Mouse (Mus musculus) kidney, adult 8-10 months (tissue): ENCODE measurements around the gene Hdac10.
A peak's percentile ranks its signal among the peaks of the same experiment; 100 is the strongest.

ENCODE experiments used
- DNase-seq, 2 experiments: peaks; one replicate each; pipeline ENCODE4 v3.0.0; 2022

The Hdac10 gene

DNA sequence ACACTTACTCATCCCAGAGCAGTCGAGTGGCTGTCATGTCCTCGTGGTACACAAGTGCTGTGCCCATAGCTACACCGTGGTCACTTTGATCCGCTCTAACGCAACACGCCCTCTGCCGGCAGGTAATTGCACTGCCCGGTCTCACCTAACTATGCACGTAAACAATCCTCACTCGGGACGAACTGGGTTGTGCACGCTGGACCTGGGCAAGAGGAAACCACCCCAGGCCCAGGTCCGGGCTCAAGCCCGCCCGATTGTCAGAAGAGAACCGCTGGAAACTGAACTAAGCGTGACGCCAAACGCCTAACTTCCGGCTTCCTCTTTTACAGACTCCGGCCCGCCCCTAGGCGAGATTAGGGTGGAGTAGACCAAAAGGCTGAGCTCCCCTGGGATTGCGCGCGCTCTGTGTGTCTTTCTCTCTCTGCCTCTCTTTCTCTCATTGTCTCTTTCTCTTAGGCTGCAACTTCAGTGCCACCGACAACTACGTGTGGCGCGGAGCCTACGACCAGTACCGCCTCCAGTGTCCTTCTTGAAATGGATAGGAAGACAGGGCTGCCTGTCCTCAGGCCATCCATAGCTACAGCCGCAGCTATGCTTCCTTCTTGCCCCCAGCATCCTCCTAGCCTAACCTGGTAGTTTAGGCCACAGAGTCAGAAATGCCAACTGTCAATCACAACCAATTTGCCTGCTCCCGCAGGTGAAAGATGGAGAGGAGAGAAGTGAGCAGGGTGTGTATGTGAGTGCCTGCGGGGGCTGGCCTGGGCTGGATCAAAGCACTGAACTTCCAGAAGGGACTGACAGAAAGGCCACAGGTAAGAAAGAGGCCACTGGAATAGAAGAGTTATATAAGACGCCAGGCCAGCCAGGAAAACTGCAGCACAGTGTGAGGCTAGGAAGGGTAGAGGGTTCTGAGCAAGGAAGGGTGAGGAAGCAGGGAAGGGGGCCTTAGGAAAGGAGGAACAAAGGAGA lies at the start of gene Hdac10:
Gene Hdac10 (minus strand): TSS at position 319 of the 969 bp plus-strand sequence.
- peak; percentile 83 to 89 for DNase-seq

GRCm38 (mm10) chr15:89177576-89178259 lies 49.2 kb upstream of the Hdac10 start:
- DNase-seq: peak in 1 of 2 experiments; percentile 64

DNA sequence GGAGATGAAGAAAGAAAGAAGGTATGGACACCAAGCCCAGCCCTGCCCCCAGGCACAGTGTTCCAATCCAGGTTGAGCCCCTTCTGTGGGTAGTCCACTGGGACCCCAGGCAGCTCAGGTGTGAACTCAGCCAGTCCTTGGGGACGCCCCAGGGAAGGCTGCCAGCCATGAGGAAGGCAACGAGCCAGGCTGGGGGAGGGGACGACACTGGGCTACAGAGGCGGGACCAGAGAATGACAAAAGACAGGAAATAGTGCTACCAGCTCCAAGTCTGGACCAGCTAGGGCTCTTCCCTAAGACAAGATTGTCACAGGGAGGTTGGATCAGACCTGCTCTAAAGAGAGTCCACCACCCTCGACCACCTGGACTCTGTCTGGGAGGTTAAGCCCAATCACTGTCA lies 48.6 kb upstream of the Hdac10 start:
- DNase-seq: peak; percentile 92 to 96

DNA sequence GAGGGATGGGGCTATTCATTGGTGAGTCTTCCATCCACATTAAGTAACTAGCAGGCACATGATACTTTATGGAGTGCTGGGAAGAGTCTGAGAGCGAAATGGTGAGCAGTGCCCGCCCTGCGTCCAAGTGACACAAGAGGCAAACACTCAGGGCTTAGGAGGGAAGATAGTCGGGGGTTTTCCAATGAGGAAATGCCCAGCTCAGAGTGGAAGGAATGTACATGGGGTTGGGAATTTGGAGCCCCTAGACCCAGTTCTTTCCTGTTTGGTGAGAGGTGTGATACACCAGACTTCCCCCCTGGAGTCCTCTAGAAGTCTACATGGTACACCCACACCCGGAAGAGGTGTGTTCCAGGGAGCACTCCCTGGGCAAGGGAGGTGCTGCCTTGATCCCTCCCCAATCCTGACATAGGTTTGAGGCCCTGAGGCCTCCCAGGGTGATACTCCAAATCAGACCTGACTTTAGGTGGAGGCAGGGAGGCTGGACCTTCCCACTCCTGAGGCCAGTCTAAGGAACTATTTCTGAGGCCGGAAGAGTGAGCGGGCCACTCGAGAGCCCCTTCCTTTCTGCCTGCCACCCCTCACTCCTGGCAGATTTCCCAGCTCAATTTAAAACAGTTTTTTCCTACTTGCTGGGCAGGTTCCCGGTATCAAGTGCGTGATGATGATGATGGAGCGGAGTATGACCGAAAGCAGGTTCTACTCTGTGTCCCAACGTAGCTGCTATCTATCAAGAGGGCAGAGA lies 47.1 kb upstream of the Hdac10 start:
- DNase-seq: no peak

GRCm38 (mm10) chr15:89174889-89175339 lies 46.4 kb upstream of the Hdac10 start:
- DNase-seq: no peak

- DNase-seq: peak; percentile 92
These were observed 45.4 kb upstream of the Hdac10 start for GRCm38 (mm10) chr15:89173906-89174214.

GRCm38 (mm10) chr15:89173024-89173905 lies 44.8 kb upstream of the Hdac10 start:
- peak; percentile 71 to 80 for DNase-seq

DNA sequence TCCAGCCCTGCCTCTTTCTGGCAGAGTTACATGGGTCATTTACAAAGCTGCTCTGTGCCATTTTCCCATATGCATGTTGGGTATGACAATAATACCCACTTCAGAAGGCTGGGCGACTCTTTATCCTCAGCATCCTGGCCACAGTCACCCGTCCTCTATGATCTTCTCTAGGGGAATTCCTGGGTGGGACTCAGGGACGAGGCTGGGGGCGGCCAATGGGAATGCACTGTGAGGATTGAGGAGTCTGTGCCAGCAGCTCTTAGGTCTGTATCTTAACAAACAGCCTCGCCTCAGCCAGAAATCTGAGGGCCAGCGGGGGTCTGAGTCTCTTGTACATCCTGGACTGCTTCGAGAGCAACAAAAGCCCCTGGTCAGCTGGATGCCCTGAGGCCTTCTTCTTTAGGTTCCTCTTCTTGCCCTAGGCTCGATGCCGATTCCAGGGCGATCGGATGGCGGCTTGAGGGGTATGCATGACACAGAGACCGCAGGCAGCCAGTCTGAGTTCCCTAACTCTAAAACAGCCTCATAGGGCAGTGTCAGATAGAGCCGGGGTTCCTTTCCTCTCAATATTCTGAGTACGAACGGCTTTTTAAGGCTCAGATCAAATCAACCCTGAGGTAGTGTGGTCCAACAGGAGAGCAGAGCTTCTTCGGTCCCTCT lies 43.9 kb upstream of the Hdac10 start:
- DNase-seq: no peak

DNA sequence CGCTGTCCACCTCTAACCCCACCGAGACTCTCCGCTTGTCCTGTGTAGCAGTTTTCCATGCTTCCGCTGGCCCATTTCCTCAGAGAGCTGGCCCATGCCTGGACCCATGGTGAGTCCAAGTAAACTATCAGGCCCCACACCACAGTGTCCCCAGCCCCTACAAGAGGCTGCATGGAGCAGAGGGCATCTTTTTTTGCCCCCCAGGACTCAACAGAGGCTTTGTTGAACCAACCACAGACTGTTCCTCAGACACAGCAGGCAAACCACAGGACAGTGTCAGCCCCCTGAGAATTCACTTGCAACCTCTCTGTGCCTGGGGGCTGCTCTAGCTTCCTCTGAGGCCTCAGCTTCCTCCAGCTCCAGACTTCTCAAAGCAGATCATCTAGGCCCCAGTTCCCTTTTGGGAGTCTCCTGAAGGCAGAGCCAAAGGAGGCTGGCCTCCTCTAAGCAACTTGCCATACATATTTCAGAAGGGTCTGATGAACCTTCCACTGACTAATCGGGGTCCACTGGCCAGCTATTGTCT lies 43.1 kb upstream of the Hdac10 start:
- DNase-seq: no peak

GRCm38 (mm10) chr15:89170102-89170501 lies 41.6 kb upstream of the Hdac10 start:
- peak; percentile 76 to 85 for DNase-seq

GRCm38 (mm10) chr15:89169431-89169830 lies 40.9 kb upstream of the Hdac10 start:
- DNase-seq: peak; percentile 96

GRCm38 (mm10) chr15:89168922-89169321 lies 40.4 kb upstream of the Hdac10 start:
- no peak for DNase-seq

DNA sequence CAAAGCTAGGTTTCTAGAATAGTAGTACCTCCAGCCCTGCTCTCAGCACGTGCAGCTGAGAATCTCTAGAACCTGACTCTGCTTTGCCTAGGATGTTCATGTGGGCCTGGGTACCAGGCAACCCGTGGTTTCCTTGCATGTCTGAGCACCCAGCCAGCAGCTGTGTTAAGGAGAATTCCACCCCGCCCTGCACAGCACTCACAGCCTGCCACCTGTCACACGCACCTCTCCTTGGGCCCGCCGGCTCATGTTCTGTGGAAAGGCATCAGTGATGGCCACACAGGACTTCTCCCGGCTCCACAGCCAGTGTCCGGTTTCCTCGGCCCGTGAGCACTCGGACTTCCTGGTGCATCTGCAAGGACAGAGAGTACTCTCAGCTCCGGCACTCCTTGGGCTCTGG lies 37.0 kb upstream of the Hdac10 start:
- DNase-seq: no peak

DNA sequence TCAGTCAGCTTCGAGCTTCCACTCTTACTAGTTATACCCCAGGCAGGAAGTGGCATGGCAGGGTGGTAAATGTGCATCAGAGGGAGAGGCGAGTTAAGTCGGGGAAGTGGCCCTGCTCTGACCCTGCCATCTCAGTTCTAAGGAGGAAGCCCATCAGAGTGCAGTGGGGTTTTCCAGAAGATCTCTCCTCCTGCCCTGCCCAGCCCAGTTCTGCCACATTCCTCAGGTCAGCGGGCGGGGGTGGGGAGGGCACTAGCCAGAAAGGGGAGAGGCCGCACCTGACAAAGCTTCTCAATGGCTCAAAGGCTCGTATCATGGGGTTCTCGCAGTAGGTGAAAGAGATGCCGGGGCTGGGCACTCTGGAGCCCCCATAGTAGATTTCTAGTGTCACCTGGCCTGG lies 32.9 kb upstream of the Hdac10 start:
- DNase-seq: no peak

GRCm38 (mm10) chr15:89158516-89158915 lies 30.0 kb upstream of the Hdac10 start:
- DNase-seq: no peak

DNA sequence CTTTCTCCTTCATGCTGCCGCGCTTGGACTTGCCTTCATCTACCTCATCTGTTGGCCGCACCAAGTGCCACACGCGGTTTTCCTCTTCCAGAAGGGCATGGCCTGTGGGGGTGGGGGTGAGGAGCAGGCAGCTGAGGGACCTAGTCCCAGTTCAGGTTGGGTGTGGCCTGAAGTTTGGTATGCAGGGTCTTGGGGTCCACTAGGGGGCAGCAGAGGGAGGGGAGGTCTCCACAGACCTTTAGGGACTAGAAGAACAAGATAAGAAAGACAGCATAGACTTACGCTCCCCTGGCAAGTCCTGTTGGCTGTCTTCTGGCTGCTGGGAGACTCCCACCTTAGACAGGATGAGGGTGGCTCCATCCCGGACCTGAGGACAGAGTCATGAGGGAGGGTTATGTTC lies 29.5 kb upstream of the Hdac10 start:
- peak; percentile 70 to 76 for DNase-seq

- no peak for DNase-seq
These were observed 23.8 kb upstream of the Hdac10 start for GRCm38 (mm10) chr15:89152312-89152711.

GRCm38 (mm10) chr15:89150041-89150390 lies 21.5 kb upstream of the Hdac10 start:
- DNase-seq: peak in 1 of 2 experiments; percentile 40

GRCm38 (mm10) chr15:89149271-89150040 lies 21.0 kb upstream of the Hdac10 start, which contains the start of gene Mapk11:
Gene Mapk11 (minus strand): TSS chr15:89149628.
- peak; percentile 29 to 45 for DNase-seq

- no peak for DNase-seq
These were observed 20.2 kb upstream of the Hdac10 start for GRCm38 (mm10) chr15:89148496-89149270.
